Mouse (Mus musculus): ENCODE data around the gene Pld1. TPM values are rescaled to one million over a fixed set of nuclear protein-coding genes. Genes with fewer than 3 reads are reported as not detected.

The Pld1 gene
- total RNA-seq, 2 experiments from 2014 or later: 13.3 to 14.3 TPM

- DNase-seq: no peak
Measured at GRCm38 (mm10) chr3:28049526-28049925, 111.0 kb downstream of the Pld1 start.

- no peak for DNase-seq
Measured at GRCm38 (mm10) chr3:28053076-28053475, 114.6 kb downstream of the Pld1 start.

DNA sequence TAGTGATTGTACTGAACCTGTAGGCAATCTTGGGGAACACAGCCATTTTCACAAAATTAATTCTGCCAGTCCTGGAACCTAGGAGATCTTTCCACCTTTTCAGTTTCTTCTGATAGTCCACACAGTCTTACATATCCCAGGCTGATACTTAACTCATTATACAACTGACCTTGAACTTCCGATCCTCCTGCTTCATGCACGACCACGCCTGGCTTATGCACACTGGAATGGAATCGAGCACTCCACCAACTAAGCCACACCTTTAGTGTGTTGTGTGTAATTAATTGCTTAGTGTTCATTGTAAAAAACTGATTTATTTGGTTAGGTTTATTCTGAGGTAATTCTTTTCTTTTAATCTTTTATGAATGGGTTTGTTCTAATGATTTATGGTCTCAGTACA is 122.2 kb downstream of the Pld1 start:
- DNase-seq: no peak

DNA sequence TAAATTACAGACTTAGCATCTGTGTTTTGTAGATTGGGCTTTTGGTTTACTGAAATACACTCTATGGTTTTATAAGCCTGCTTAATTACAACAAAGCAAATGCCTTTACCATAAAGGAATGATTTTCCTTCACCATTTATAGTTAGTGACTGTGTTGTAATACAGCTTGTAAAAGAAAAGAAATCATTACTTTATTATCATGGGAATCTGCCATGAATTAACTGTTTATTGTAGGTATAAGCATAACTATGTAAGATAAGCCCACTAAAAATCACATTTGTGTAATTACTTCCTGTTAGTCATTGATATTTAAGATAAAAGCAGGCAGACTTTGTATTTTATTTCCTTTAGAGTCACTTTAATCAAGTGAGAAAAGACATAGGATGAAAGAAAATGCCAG is 122.7 kb downstream of the Pld1 start:
- no peak for DNase-seq

GRCm38 (mm10) chr3:28079211-28079610 is 140.7 kb downstream of the Pld1 start:
- no peak for DNase-seq

DNA sequence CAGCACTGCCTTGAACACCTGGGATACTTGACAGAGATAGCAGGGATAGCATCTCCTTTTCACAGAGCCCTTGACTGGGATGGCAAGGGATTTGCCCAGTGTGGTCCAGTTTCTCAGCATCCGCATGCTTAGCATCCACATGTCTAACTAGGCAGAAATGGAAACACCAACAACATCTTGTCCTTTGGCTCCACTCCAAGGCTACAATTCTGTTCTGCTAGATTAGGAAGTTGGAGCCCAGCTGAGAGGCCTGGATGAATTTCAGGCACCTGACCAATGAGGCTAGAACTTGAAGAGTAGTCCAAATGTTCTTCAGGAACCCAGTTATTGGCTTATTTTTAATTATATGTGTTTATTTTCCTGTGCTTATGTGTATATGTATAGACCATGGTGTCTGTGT is 141.6 kb downstream of the Pld1 start:
- peak; percentile 18 for DNase-seq

GRCm38 (mm10) chr3:28081012-28081411 is 142.5 kb downstream of the Pld1 start:
- DNase-seq: no peak

GRCm38 (mm10) chr3:28083218-28083617 is 144.7 kb downstream of the Pld1 start:
- DNase-seq: no peak

GRCm38 (mm10) chr3:28084281-28084680 is 145.8 kb downstream of the Pld1 start:
- DNase-seq: no peak

DNA sequence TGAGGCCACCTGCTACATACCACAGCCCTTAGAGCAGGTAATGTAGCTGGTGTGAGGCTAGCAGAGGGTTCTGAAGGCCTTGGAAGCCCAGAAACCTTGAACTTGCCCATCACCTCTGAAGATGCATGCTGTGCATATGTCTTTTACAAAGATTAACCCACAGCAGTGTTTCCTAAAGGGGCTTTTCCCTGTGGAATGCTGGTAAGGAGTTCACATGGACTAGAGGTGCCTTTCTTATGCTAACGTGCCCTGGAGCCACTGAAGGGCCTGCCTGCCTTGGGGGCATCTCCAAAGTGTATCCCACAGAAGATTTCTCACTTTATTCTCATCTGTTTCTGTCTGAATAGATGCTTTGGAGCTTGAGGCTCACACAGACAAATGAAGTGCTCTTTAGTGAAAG is 152.8 kb downstream of the Pld1 start:
- no peak for DNase-seq

- no peak for DNase-seq
Measured at GRCm38 (mm10) chr3:28091741-28092140, 153.2 kb downstream of the Pld1 start.

DNA sequence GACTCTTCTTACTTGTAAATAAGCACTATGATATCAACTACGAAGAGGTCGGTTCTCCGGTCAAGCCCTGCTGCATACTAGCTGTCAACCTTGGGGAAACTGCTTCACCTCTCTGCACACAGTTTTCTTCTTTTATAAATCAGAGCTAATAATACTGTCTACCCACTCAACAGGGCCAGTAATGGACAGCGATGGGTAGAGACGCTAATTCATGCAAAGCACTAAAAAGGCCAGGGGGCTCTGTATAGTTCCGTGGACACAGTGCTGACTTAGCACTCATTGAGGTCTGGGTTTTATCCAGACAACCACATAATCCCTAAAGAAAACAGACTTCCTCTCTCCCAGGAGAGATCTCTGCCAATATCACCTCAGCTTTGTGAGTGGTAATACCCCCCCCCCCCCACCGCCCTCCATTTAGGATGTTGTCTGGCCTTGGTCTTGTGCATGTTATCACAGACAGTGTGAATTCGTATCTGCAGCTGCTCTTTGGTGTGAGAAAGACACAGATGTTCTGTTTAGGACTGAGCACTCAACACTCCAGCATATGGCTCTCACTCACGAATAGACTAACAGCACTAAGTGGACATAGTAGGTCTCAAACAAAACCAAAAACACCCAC is 155.3 kb downstream of the Pld1 start:
- no peak for DNase-seq

DNA sequence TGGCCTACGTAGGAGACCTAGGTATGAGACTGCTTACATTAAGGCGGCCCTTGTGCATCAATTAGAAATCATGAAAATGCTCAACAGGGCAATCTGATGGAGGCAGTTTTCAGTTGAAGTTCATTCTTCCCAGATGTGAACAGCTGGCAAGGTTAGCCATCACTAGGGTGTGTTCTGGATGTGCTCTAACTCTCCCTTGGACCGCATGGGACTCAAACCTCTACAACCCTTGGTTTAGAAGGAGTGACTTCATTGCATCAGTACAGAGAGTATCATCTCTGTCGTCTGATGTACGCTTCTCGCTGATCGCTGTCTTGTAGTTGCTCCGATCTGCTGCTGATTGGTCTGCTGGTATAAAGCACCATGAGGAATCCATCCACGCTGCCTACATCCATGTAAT is 157.0 kb downstream of the Pld1 start:
- DNase-seq: no peak

DNA sequence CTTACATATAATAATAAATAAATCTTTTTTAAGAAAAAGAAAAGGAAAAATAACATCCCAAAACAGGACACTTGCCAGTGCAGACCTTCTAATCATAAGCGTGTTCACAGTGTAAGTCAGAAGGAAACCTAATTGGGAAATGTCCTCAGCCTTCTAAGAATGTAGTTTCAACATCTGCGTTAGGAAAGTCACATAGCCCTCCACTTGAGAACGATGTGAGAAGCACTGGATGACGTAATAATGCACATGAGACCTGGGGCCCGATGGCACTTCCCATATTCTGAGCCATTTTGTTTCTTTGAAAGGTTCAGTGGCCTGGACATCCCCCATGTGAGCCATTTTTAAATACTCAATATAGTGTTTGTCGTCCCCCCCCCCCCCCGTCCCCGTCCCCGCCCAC is 160.7 kb downstream of the Pld1 start:
- DNase-seq: no peak

DNA sequence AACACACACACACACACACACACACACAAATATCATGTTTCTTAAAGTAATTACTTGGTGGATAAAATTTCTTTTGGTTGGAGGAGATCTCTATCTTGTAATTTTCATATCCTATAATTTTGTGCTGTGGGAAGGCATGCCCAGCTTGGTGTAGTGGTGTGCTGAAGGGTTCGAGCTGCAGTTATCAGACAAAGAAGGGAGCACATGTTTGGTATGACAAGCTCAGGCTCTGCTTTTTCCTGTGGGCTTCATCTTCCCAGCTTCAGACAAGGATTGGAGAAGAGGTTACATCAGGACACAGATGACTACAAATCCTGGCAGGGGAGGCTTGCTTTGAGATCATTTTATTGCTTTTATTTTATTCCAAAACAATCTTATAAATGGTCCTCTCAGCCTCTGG is 166.5 kb downstream of the Pld1 start:
- DNase-seq: no peak

DNA sequence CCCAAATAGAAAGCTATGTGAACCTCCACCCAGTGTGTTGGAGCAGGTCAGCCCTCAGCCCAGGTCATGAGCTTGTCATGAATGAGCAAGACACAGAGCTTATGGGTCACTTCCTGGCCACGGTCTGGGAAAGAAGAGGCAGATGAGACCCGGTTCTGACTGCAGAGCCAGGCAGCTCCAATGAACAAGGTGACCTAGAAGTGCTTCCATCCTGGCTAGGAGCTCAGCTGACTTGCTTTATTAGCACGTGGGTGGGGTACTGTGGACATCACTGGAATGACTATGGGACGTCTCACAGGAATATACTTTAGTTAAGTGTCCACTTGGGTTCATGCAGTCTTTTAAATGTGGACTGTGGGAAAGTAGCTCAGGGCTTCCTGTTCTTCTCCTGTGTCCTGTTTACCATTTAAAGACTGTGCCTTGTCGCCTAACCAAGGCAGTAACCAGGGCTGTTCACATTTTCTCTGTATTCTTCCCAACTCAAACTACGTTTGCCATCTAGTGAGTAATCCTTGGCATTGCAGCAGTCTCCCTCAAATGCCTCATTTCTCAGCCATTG is 169.0 kb downstream of the Pld1 start:
- peak; percentile 53 for DNase-seq

DNA sequence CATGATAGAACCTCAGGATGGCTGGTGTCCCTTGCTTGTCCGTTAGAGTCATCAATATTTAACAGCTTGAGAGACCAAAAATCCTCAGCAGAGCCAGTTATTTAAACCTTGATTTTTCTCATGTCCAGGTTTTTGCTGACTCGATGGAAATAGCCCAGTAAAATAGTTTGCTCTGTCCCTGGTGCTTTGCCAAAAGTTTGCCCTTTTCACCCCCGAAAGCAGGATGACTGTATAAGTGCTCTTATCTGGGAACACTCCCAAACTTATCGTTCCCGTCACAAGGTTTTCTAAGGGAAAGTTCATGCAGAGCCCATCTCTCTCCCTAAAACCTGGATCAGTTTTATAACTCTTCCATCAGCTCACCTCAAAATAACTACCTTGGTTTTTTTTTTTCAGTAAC is 173.0 kb downstream of the Pld1 start:
- peak; percentile 70 for DNase-seq

- DNase-seq: no peak
Measured at GRCm38 (mm10) chr3:28113881-28114280, 175.4 kb downstream of the Pld1 start.

- no peak for DNase-seq
Measured at GRCm38 (mm10) chr3:28141716-28142115, 203.2 kb downstream of the Pld1 start.

DNA sequence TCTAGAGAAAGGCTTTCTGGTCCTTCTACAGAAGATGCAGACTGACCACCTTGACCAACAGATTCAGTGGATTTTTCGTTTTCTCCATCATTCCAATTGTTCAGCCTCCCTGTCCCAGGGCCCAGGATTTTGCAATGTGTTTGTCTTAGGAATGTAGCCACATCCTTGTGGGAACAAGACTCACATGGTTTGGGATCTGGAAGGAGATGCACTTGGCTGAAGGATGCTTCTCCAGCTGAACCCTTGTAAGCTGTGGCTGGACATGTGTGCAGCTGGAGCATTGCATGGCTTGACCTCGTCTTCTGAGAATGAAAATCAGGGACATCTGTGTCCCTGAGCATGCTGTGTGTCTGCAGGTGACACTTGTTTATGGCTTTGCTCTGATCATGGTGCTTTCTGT is 203.6 kb downstream of the Pld1 start:
- DNase-seq: peak; percentile 10

GRCm38 (mm10) chr3:28144676-28145075 is 206.2 kb downstream of the Pld1 start:
- peak; percentile 63 for DNase-seq

DNA sequence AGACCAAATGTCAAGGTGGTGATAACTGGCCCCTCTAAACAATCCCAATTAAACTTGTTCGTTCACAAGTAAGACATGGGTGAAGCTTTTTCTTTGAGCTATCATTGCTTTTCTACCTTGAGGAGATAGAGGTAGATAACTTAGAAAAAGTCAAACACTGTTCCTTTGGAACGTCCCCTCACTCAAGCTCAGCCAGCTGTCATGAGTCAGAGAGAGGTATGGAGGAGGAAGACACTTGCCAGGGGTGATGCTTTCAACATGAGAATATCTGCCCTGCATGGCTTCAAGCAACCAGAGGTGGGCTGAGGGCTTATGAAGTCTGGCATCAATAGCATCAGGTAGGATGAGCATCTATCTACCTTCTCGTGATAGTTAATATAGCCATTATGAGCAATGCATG is 207.0 kb downstream of the Pld1 start:
- no peak for DNase-seq

- DNase-seq: no peak
Measured at GRCm38 (mm10) chr3:28149656-28150256, 211.3 kb downstream of the Pld1 start.

DNA sequence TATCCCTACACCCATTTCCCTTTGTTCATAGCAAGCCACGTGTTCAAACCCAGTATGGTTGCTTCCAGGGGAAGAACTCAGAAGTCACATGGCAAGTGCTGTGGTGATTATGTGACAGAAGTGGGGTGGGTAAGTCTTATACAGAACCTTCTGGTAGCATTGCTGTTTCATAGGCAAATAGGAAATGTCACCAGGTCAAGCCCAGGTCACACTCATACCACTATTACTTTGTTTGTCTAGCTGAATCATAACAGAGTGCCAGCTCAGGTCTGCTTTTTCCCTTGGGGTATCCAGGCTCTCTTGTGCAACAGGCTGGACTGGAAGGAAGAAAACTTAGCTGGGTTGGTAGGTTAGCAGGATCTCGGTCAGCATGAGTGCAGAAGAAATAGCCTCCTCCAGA is 219.5 kb downstream of the Pld1 start:
- no peak for DNase-seq

Measured in heart, postnatal 4 days (tissue).